ENCODE assay signal across 11 mouse cellular contexts in genomic region chr12:52587473-52588010, GRCm38 (mm10).
DNase-seq lines count a peak whose midpoint lies in the region; ATAC-seq lines count a peak whose summit lies in the region.
"Had no signal": no experiment of that assay in that cellular context is flagged by ENCODE, and none has a peak within 500 bp of the region (broad histone marks: within the 10 kb centered on the region; RNA-seq: fewer than 3 reads in every experiment).

No protein-coding gene starts in this region.

- no peaks in the 10 kb centered on the region for H3K36me3 ChIP-seq in embryonic facial prominence, embryonic 14.5 days (ENCODE audit: control insufficient read depth, insufficient read depth, low read length)

- WGBS in embryonic facial prominence, embryonic 14.5 days, result 40% methylated on average over 2 of the region's 2 CpGs

- H3K4me3 ChIP-seq in embryonic facial prominence, embryonic 14.5 days (ENCODE audit: low read depth, low read length), result no peak overlapping the region
- H3K4me3 ChIP-seq: forebrain, embryonic 13.5 days had no signal

- no peak overlapping the region for H3K27ac ChIP-seq in embryonic facial prominence, embryonic 14.5 days (replicated peaks; ENCODE audit: low read depth, low read length)
- H3K27ac ChIP-seq: forebrain, embryonic 13.5 days had no signal

- no peak overlapping the region for H3K4me2 ChIP-seq in embryonic facial prominence, embryonic 14.5 days (ENCODE audit: low read depth, low read length)
- H3K4me2 ChIP-seq: forebrain, embryonic 13.5 days had no signal

- ATAC-seq in embryonic facial prominence, embryonic 14.5 days (ENCODE audit: low read depth), result 0 out of 2 replicates have a peak, but pooled peaks have one; percentile 47
- ATAC-seq: forebrain, embryonic 13.5 days had no signal

- peak; percentile 20 for DNase-seq in layer of hippocampus, adult 11-12 months (ENCODE audit: low spot score)
- DNase-seq in layer of hippocampus, postnatal 10 days (ENCODE audit: low spot score in 2 of 2), result no peak
- DNase-seq in right cerebral cortex, adult 2 months (ENCODE audit: low spot score in 2 of 2), result peak; percentile 15 to 23
- DNase-seq in right cerebral cortex, postnatal 10 days (ENCODE audit: low spot score in 2 of 2), result no peak
- DNase-seq in embryonic facial prominence, embryonic 14.5 days (ENCODE audit: low spot score), result peak; percentile 82
- DNase-seq in telencephalon, adult 2 months (ENCODE audit: low read depth, low spot score), result peak; percentile 15
- no peak for DNase-seq in heart, adult 9 months (ENCODE audit: low spot score in 2 of 2)
- DNase-seq in spleen, postnatal 4 days (ENCODE audit: low spot score in 2 of 2), result no peak
- DNase-seq: heart, adult 18-20 months; thymus, adult 18-20 months had no signal

- H3K9me3 ChIP-seq in embryonic facial prominence, embryonic 14.5 days (ENCODE audit: control insufficient read depth, low read length), result no peaks in the 10 kb centered on the region
- H3K9me3 ChIP-seq: forebrain, embryonic 13.5 days had no signal

- H3K4me1 ChIP-seq in embryonic facial prominence, embryonic 14.5 days (ENCODE audit: control insufficient read depth, insufficient read depth, low read length), result no peaks in the 10 kb centered on the region
- H3K4me1 ChIP-seq: forebrain, embryonic 13.5 days had no signal

- H3K9ac ChIP-seq in embryonic facial prominence, embryonic 14.5 days (ENCODE audit: low read depth, low read length), result no peak overlapping the region
- H3K9ac ChIP-seq: forebrain, embryonic 13.5 days had no signal

- H3K27me3 ChIP-seq in embryonic facial prominence, embryonic 14.5 days (replicated peaks; ENCODE audit: control insufficient read depth, insufficient read depth, low read length), result no peaks in the 10 kb centered on the region
- H3K27me3 ChIP-seq: forebrain, embryonic 13.5 days had no signal

Comparison
In these comparisons a context has a peak if more than half of its experiments do, and no peak if none do; other contexts are left out.
1. DNase-seq: peak in layer of hippocampus, adult 11-12 months (single experiment), right cerebral cortex, adult 2 months (2 of 2), embryonic facial prominence, embryonic 14.5 days (single experiment) and telencephalon, adult 2 months (single experiment); none in layer of hippocampus, postnatal 10 days (0 of 2), right cerebral cortex, postnatal 10 days (0 of 2), heart, adult 9 months (0 of 2) and spleen, postnatal 4 days (0 of 2).